Mouse (Mus musculus): ENCODE measurements around the gene Tet3. TPM values are rescaled to one million over a fixed set of nuclear protein-coding genes. Genes with fewer than 3 reads are reported as not detected.

Gene Tet3
- polyA plus RNA-seq, 1 experiment from 2014 or later = 40.1 TPM

DNA sequence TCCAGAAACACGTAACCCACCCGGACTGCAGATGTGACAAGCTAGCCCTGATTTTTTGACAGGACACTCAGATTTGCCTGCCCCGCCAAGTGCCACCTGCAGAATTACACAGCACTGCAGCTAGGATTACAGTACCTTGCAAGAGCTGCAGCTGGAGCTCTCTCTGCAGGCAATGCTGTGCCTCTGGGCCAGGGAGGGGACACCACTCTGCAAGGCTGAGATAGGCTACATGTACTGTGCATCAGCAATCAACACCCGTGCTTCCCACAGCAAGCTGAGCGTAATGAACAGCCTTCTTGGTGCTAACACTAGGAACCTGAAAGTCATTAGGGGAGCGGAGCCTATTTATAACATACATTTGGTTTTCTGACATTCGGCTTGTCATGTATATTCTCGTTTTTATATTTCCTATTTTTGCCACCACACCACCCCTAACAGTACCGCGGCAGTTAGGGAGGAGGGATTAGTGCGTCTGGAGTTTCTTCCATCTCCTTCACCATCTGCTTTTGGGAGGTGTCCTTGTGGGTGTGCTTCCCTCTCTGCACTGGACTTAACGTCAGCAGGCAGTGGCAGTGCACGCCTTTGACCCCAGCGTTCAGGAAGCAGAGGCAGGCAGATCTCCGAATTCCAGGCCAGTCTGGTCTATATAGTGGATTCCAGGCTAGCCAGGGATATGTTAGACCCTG, 63.2 kb downstream of the Tet3 start:
- DNase-seq (ENCODE audit: low spot score) (no peak), ATAC-seq (replicated peaks; ENCODE audit: low FRiP score, low TSS enrichment, low read depth) (no peak)
- H3K4me1 ChIP-seq (replicated peaks; ENCODE audit: control insufficient read depth, insufficient read depth, low read length) = no peaks in the 10 kb centered on the region
- H3K27ac ChIP-seq (ENCODE audit: low read depth) = no peak overlapping the region
- no peak overlapping the region for H3K4me2 ChIP-seq (ENCODE audit: low read length)
- no peaks in the 10 kb centered on the region for H3K9me3 ChIP-seq (ENCODE audit: control insufficient read depth, low read length)
- H3K27me3 ChIP-seq (replicated peaks; ENCODE audit: control insufficient read depth, insufficient read depth, low read length) = no peaks in the 10 kb centered on the region
- peaks cover 75% of the 10 kb centered on the region for H3K36me3 ChIP-seq (ENCODE audit: control insufficient read depth, insufficient read depth, low read length)
- WGBS = 92% methylated on average over 15 of the region's 15 CpGs
- H3K9ac ChIP-seq (ENCODE audit: low read length) = no peak overlapping the region
- H3K4me3 ChIP-seq (ENCODE audit: low read depth, low read length) = no peak overlapping the region

DNA sequence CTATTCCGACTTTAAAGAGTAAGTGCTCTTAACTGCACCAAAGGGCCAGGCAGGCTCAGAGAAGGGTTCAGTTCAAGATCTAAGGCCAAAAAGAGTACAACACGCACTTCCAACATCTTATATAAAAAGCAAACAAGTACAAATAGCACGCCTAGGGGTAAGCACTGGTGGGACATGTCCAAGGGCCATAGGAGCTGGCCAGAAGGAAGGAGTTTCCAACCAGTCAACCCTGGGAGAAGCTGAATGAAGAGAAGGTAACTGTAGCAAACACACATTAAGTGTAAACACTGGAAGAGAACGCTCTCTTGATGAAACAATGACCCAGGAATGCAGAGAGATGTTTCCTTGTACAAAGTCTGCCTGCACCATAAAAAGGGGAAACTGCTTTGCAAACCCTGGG, 64.8 kb downstream of the Tet3 start:
- Histone ChIP-seq H3K4me1 (replicated peaks; ENCODE audit: control insufficient read depth, insufficient read depth, low read length) (no peaks in the 10 kb centered on the region), H3K4me2 (ENCODE audit: low read length) (no peak overlapping the region), H3K9ac (ENCODE audit: low read length) (no peak overlapping the region), H3K4me3 (ENCODE audit: low read depth, low read length) (no peak overlapping the region), H3K9me3 (ENCODE audit: control insufficient read depth, low read length) (no peaks in the 10 kb centered on the region), H3K27ac (ENCODE audit: low read depth) (no peak overlapping the region), H3K27me3 (replicated peaks; ENCODE audit: control insufficient read depth, insufficient read depth, low read length) (no peaks in the 10 kb centered on the region), H3K36me3 (ENCODE audit: control insufficient read depth, insufficient read depth, low read length) (peaks cover 62% of the 10 kb centered on the region)
- DNase-seq (ENCODE audit: low spot score) = no peak
- no peak for ATAC-seq (replicated peaks; ENCODE audit: low FRiP score, low TSS enrichment, low read depth)
- WGBS = 83% methylated on average over 4 of the region's 4 CpGs

- whole genome bisulfite sequencing = 80% methylated on average over 8 of the region's 8 CpGs
- Histone ChIP-seq H3K9ac (ENCODE audit: low read length) (no peak overlapping the region), H3K4me2 (ENCODE audit: low read length) (no peak overlapping the region), H3K36me3 (ENCODE audit: control insufficient read depth, insufficient read depth, low read length) (peaks cover 48% of the 10 kb centered on the region), H3K27ac (ENCODE audit: low read depth) (no peak overlapping the region; the same call in 1 of the 2 replicates), H3K4me3 (ENCODE audit: low read depth, low read length) (no peak overlapping the region), H3K27me3 (replicated peaks; ENCODE audit: control insufficient read depth, insufficient read depth, low read length) (no peaks in the 10 kb centered on the region), H3K9me3 (ENCODE audit: control insufficient read depth, low read length) (no peaks in the 10 kb centered on the region), H3K4me1 (replicated peaks; ENCODE audit: control insufficient read depth, insufficient read depth, low read length) (no peaks in the 10 kb centered on the region)
- ATAC-seq (replicated peaks; ENCODE audit: low FRiP score, low TSS enrichment, low read depth) (no peak), DNase-seq (ENCODE audit: low spot score) (no peak)
Measured at GRCm38 (mm10) chr6:83392166-83392780, 66.6 kb downstream of the Tet3 start.

DNA sequence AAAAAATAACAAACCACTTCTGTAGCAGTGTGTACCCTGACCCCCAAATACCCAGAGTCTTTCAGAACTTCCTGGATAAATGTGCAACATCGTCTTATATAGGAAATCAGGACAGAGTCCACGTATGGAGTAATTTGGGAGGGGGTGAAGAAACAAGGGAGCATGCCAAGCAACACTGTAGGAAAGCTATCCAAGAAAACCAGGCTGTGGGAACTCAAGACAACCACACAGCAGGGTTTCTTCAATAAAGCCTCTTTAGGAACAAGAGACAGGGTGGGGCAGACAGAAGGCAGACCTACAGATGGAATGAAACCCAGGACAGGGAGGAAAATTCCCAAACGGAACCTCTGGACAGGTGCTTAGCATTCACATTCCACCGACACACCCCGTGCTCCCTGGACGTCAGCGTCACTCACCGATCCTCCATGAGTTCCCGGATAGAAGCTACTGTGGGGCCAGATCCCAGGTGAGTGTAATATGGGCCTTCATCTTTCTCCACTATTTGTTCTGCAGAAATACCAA, 73.3 kb downstream of the Tet3 start:
- H3K4me2 ChIP-seq (ENCODE audit: low read length) = no peak overlapping the region
- no peaks in the 10 kb centered on the region for H3K4me1 ChIP-seq (replicated peaks; ENCODE audit: control insufficient read depth, insufficient read depth, low read length)
- ATAC-seq (replicated peaks; ENCODE audit: low FRiP score, low TSS enrichment, low read depth) (no peak), DNase-seq (ENCODE audit: low spot score) (no peak)
- no peak overlapping the region for H3K27ac ChIP-seq (ENCODE audit: low read depth)
- no peak overlapping the region for H3K4me3 ChIP-seq (ENCODE audit: low read depth, low read length)
- peaks cover 57% of the 10 kb centered on the region for H3K36me3 ChIP-seq (ENCODE audit: control insufficient read depth, insufficient read depth, low read length)
- H3K9ac ChIP-seq (ENCODE audit: low read length) = no peak overlapping the region
- H3K9me3 ChIP-seq (ENCODE audit: control insufficient read depth, low read length) = no peaks in the 10 kb centered on the region
- H3K27me3 ChIP-seq (replicated peaks; ENCODE audit: control insufficient read depth, insufficient read depth, low read length) = no peaks in the 10 kb centered on the region
- 94% methylated on average over 9 of the region's 9 CpGs for WGBS

DNA sequence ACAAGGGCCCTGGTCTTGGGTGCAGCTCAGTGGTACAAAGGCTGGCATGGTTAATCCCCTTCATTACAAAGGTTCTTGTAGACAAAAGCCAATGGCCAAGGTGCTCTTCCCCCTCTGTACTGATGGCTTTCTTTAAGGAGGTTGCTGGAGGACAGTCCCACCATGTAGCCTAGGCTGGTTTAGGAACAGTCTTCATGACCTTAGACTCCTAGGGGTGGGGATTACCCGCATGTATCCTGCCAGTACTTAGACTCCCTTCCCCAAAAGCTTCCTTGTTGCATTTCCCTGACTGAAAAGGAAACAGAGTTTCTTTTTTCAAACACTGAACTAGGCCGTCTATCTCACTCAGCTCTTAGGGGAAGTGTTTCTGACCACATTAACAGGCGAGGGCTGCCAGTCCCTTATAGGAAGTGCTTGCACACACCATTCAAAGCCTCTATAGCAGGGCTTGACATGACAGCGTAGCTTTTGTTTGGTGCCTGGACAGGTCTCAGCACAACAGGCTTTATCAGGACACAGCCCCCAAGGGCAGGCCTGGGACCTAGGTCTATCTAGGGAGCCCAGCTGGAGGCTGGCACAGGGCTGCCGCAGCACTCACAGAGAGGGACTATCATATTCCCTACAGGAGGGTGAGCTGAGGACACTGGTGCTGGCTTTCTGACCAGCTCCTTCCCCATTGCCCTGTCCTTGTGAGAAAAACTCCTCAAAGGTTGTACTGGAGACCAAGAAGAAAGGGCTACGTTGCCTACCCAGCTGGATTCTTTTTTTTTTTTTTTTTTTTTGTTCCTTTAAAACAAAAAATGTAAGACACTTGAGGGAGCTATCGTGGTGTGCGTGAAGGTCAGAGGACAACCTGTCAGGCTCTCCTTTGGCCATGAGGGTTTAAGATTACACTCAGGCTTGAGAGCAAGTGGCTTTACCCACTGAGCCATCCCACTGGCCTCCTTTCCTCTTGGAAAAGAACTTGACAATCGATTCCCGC, 77.1 kb downstream of the Tet3 start:
- WGBS = 89% methylated on average over 10 of the region's 10 CpGs
- Histone ChIP-seq H3K27ac (ENCODE audit: low read depth) (no peak overlapping the region), H3K27me3 (replicated peaks; ENCODE audit: control insufficient read depth, insufficient read depth, low read length) (no peaks in the 10 kb centered on the region), H3K4me1 (replicated peaks; ENCODE audit: control insufficient read depth, insufficient read depth, low read length) (no peaks in the 10 kb centered on the region), H3K9ac (ENCODE audit: low read length) (no peak overlapping the region), H3K36me3 (ENCODE audit: control insufficient read depth, insufficient read depth, low read length) (peaks cover 91% of the 10 kb centered on the region), H3K9me3 (ENCODE audit: control insufficient read depth, low read length) (no peaks in the 10 kb centered on the region), H3K4me3 (ENCODE audit: low read depth, low read length) (no peak overlapping the region), H3K4me2 (ENCODE audit: low read length) (no peak overlapping the region)
- DNase-seq (ENCODE audit: low spot score) (no peak), ATAC-seq (replicated peaks; ENCODE audit: low FRiP score, low TSS enrichment, low read depth) (no peak)

GRCm38 (mm10) chr6:83373704-83374300, 85.1 kb downstream of the Tet3 start:
- H3K27me3 ChIP-seq (replicated peaks; ENCODE audit: control insufficient read depth, insufficient read depth, low read length) = no peaks in the 10 kb centered on the region
- no peaks in the 10 kb centered on the region for H3K4me1 ChIP-seq (replicated peaks; ENCODE audit: control insufficient read depth, insufficient read depth, low read length)
- H3K4me3 ChIP-seq (ENCODE audit: low read depth, low read length) = no peak overlapping the region
- ATAC-seq (replicated peaks; ENCODE audit: low FRiP score, low TSS enrichment, low read depth) (no peak), DNase-seq (ENCODE audit: low spot score) (no peak)
- WGBS = 90% methylated on average over 9 of the region's 9 CpGs
- no peak overlapping the region for H3K27ac ChIP-seq (ENCODE audit: low read depth)
- H3K36me3 ChIP-seq (ENCODE audit: control insufficient read depth, insufficient read depth, low read length) = peaks cover 100% of the 10 kb centered on the region
- H3K4me2 ChIP-seq (ENCODE audit: low read length) = no peak overlapping the region
- no peak overlapping the region for H3K9ac ChIP-seq (ENCODE audit: low read length)
- H3K9me3 ChIP-seq (ENCODE audit: control insufficient read depth, low read length) = no peaks in the 10 kb centered on the region

DNA sequence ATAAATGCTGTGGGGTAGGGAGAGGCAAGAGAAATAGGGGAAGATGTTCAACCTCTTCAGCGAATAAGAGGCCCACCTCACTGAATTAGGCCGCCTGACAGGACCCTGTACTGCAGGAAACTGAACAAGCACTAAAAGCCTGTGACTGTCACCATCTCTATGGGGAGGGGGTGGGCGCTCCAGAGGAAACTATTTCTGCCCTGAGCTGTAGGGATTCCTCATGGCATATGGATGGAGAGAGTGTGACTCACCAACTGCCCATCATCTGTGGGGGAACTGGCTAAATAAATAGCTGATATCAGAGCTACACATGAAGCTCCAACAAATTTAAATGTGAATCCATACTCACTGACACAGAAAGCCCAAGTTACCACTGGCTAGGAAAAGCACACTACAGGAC, 87.5 kb downstream of the Tet3 start:
- Histone ChIP-seq H3K4me2 (ENCODE audit: low read length) (no peak overlapping the region), H3K36me3 (ENCODE audit: control insufficient read depth, insufficient read depth, low read length) (peaks cover 100% of the 10 kb centered on the region), H3K9me3 (ENCODE audit: control insufficient read depth, low read length) (no peaks in the 10 kb centered on the region), H3K4me3 (ENCODE audit: low read depth, low read length) (no peak overlapping the region), H3K27me3 (replicated peaks; ENCODE audit: control insufficient read depth, insufficient read depth, low read length) (no peaks in the 10 kb centered on the region), H3K27ac (ENCODE audit: low read depth) (no peak overlapping the region), H3K9ac (ENCODE audit: low read length) (no peak overlapping the region), H3K4me1 (replicated peaks; ENCODE audit: control insufficient read depth, insufficient read depth, low read length) (no peaks in the 10 kb centered on the region)
- ATAC-seq (replicated peaks; ENCODE audit: low FRiP score, low TSS enrichment, low read depth) (no peak), DNase-seq (ENCODE audit: low spot score) (no peak)
- 85% methylated on average over 3 of the region's 3 CpGs for WGBS

DNA sequence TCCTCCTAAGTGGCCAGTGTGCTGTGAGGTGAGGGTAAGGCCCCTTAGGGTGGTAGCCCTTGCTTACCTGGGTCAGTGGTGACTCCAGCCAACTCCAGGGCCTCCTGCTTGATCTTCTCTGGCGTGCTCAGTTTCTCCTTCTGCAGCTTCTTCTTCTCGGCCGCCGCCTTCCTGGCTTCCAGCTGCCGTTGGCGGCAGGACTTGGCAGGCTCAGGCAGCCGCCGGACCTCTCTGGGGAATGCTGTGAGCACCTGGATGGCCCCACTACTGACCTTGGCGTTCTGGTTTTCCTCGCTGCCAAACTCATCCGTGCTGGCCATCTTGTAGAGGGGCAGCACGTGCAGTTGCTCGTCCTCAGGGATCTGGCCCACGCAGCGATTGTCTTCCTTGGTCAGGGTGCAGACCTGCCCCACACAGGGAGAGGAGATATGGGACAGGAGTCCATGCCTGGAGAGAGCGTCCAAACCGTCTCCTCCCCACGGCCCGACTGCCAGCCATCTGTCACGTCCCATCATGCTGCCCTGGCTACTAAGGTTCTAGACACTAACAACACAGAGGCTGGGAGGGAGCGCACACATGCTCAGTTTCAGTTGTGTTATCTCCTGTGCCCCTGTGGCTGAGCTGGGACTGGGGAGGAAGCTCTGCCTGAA, 88.4 kb downstream of the Tet3 start:
- no peak for DNase-seq (ENCODE audit: low spot score)
- H3K36me3 ChIP-seq (ENCODE audit: control insufficient read depth, insufficient read depth, low read length) = peaks cover 97% of the 10 kb centered on the region
- no peak overlapping the region for H3K4me2 ChIP-seq (ENCODE audit: low read length)
- H3K4me1 ChIP-seq (replicated peaks; ENCODE audit: control insufficient read depth, insufficient read depth, low read length) = no peaks in the 10 kb centered on the region
- no peak for ATAC-seq (replicated peaks; ENCODE audit: low FRiP score, low TSS enrichment, low read depth)
- H3K9me3 ChIP-seq (ENCODE audit: control insufficient read depth, low read length) = no peaks in the 10 kb centered on the region
- no peak overlapping the region for H3K4me3 ChIP-seq (ENCODE audit: low read depth, low read length)
- 83% methylated on average over 21 of the region's 21 CpGs for WGBS
- no peak overlapping the region for H3K27ac ChIP-seq (ENCODE audit: low read depth)
- H3K9ac ChIP-seq (ENCODE audit: low read length) = no peak overlapping the region
- no peaks in the 10 kb centered on the region for H3K27me3 ChIP-seq (replicated peaks; ENCODE audit: control insufficient read depth, insufficient read depth, low read length)

All from intestine, embryonic 14.5 days (tissue).